In the genomic region with DNA sequence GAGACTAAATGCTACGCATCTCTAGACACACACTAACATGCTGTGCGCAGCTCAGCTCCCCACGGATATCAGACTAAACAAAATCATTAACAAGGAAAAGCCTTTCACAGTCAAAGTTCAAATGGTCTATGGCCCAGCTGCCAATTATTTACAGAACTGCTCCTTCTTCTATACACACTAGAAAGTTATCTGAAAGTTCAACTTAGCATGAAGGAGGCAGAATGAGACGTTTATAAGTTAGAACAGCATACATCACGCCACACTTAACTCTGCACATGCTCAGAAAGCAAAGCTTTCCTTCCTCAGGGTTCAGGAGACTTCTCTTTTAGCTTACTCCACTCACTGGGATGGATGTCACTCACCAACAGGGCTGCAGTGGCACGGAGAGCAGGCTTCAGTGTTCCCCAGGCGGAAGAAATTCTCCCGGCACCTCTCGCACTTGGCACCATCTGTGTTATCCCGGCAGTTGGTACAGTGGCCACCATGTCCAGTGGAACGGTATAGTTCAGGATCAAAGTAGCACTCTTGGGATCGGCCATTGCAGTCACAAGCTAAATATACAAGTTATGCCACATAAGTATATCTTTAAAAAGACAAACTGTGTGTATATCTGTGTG, we compare ENCODE assay signal across 19 mouse cellular contexts.
DNase-seq lines count a peak whose midpoint lies in the region; ATAC-seq and TF ChIP-seq lines count a peak whose summit lies in the region.
"Had no signal": no experiment of that assay in that cellular context is flagged by ENCODE, and none has a peak within 500 bp of the region (broad histone marks: within the 10 kb centered on the region; RNA-seq: fewer than 3 reads in every experiment).

No protein-coding gene starts in this region.

- no peaks in the 10 kb centered on the region; the same call in 1 of the 2 replicates for H3K9me3 ChIP-seq in liver, postnatal 0 days (ENCODE audit: low read length)
- no peaks in the 10 kb centered on the region for H3K9me3 ChIP-seq in intestine, postnatal 0 days (ENCODE audit: control insufficient read depth)
- H3K9me3 ChIP-seq in kidney, postnatal 0 days (replicated peaks; ENCODE audit: low read length): no peaks in the 10 kb centered on the region
- no peaks in the 10 kb centered on the region for H3K9me3 ChIP-seq in stomach, embryonic 15.5 days
- H3K9me3 ChIP-seq in forebrain, postnatal 0 days (ENCODE audit: low read length): 0 out of 2 replicates have a peak, but pooled peaks cover 4% of the 10 kb centered on the region
- H3K9me3 ChIP-seq: embryonic facial prominence, embryonic 15.5 days; hindbrain, embryonic 12.5 days had no signal

- no peak overlapping the region for H3K9ac ChIP-seq in liver, postnatal 0 days (replicated peaks)
- H3K9ac ChIP-seq in intestine, postnatal 0 days (ENCODE audit: low read depth, low read length): no peak overlapping the region
- H3K9ac ChIP-seq in kidney, postnatal 0 days (ENCODE audit: low read depth, low read length): no peak overlapping the region
- H3K9ac ChIP-seq in stomach, embryonic 15.5 days: no peak overlapping the region
- no peak overlapping the region for H3K9ac ChIP-seq in forebrain, postnatal 0 days
- H3K9ac ChIP-seq: embryonic facial prominence, embryonic 15.5 days; hindbrain, embryonic 12.5 days; limb, embryonic 12.5 days had no signal

- 0 out of 2 replicates have a peak overlapping the region, but pooled peaks have one; percentile 39 for H3K27ac ChIP-seq in liver, postnatal 0 days (ENCODE audit: low read depth)
- H3K27ac ChIP-seq in intestine, postnatal 0 days (ENCODE audit: low read depth, low read length): peak overlapping the region; percentile 81
- H3K27ac ChIP-seq in kidney, postnatal 0 days: peak overlapping the region; percentile 38; the same call in 1 of the 2 replicates
- H3K27ac ChIP-seq in stomach, embryonic 15.5 days: peak overlapping the region; percentile 73
- H3K27ac ChIP-seq in forebrain, postnatal 0 days (ENCODE audit: low read depth, low read length): no peak overlapping the region
- H3K27ac ChIP-seq: embryonic facial prominence, embryonic 15.5 days; heart, adult 2 months; hindbrain, embryonic 12.5 days; left cerebral cortex, adult 2 months; limb, embryonic 12.5 days had no signal

- H3K4me3 ChIP-seq in liver, postnatal 0 days (ENCODE audit: low read depth, low read length): no peak overlapping the region
- no peak overlapping the region for H3K4me3 ChIP-seq in intestine, postnatal 0 days (ENCODE audit: low read depth, low read length)
- no peak overlapping the region for H3K4me3 ChIP-seq in kidney, postnatal 0 days (replicated peaks; ENCODE audit: low read depth, low read length)
- no peak overlapping the region for H3K4me3 ChIP-seq in stomach, embryonic 15.5 days (replicated peaks)
- no peak overlapping the region for H3K4me3 ChIP-seq in forebrain, postnatal 0 days (ENCODE audit: low read depth, low read length)
- H3K4me3 ChIP-seq: embryonic facial prominence, embryonic 15.5 days; heart, adult 2 months; hindbrain, embryonic 12.5 days; left cerebral cortex, adult 2 months; limb, embryonic 12.5 days had no signal

- no peak for TF ChIP-seq CTCF in liver, postnatal 0 days (IDR thresholded peaks at IDR 0.05; ENCODE audit: low read depth)
- no peak for TF ChIP-seq CTCF in intestine, postnatal 0 days (IDR thresholded peaks at IDR 0.05; ENCODE audit: low read depth)
- TF ChIP-seq CTCF in kidney, postnatal 0 days (IDR thresholded peaks at IDR 0.05; ENCODE audit: low read depth): no peak
- no peak for TF ChIP-seq CTCF in forebrain, postnatal 0 days (IDR thresholded peaks at IDR 0.05; ENCODE audit: low read depth)

- H3K27me3 ChIP-seq in liver, postnatal 0 days (ENCODE audit: insufficient read depth, low read length): no peaks in the 10 kb centered on the region
- H3K27me3 ChIP-seq in intestine, postnatal 0 days (replicated peaks; ENCODE audit: control insufficient read depth, insufficient read depth, low read length): no peaks in the 10 kb centered on the region
- H3K27me3 ChIP-seq in kidney, postnatal 0 days (ENCODE audit: insufficient read depth, low read length): no peaks in the 10 kb centered on the region
- no peaks in the 10 kb centered on the region for H3K27me3 ChIP-seq in stomach, embryonic 15.5 days (replicated peaks)
- no peaks in the 10 kb centered on the region for H3K27me3 ChIP-seq in forebrain, postnatal 0 days (ENCODE audit: insufficient read depth, low read length)
- H3K27me3 ChIP-seq: embryonic facial prominence, embryonic 15.5 days; hindbrain, embryonic 12.5 days; limb, embryonic 12.5 days; Patski had no signal

- no peak overlapping the region for H3K4me2 ChIP-seq in liver, postnatal 0 days (ENCODE audit: low read depth, low read length)
- H3K4me2 ChIP-seq in intestine, postnatal 0 days (replicated peaks; ENCODE audit: low read depth): peak overlapping the region; percentile 51
- no peak overlapping the region for H3K4me2 ChIP-seq in kidney, postnatal 0 days (ENCODE audit: low read length)
- H3K4me2 ChIP-seq in stomach, embryonic 15.5 days: no peak overlapping the region
- H3K4me2 ChIP-seq in forebrain, postnatal 0 days (ENCODE audit: low read depth): no peak overlapping the region
- H3K4me2 ChIP-seq: embryonic facial prominence, embryonic 15.5 days; hindbrain, embryonic 12.5 days; limb, embryonic 12.5 days had no signal

- peaks cover 9% of the 10 kb centered on the region for H3K4me1 ChIP-seq in liver, postnatal 0 days (ENCODE audit: insufficient read depth)
- peaks cover 5% of the 10 kb centered on the region; the same call in 1 of the 2 replicates for H3K4me1 ChIP-seq in intestine, postnatal 0 days (replicated peaks; ENCODE audit: control insufficient read depth, insufficient read depth, low read length)
- no peaks in the 10 kb centered on the region for H3K4me1 ChIP-seq in kidney, postnatal 0 days (replicated peaks; ENCODE audit: insufficient read depth, low read length)
- H3K4me1 ChIP-seq in stomach, embryonic 15.5 days: peaks cover 5% of the 10 kb centered on the region; the same call in 1 of the 2 replicates
- H3K4me1 ChIP-seq in forebrain, postnatal 0 days (ENCODE audit: insufficient read depth): no peaks in the 10 kb centered on the region
- H3K4me1 ChIP-seq: embryonic facial prominence, embryonic 15.5 days; hindbrain, embryonic 12.5 days; limb, embryonic 12.5 days had no signal

- no peak for DNase-seq in liver, postnatal 0 days
- DNase-seq in liver: no peak
- peak; percentile 38 for DNase-seq in kidney, postnatal 0 days (ENCODE audit: low spot score)
- DNase-seq in forebrain, postnatal 0 days: no peak
- DNase-seq in spleen, postnatal 10 days (ENCODE audit: low spot score in 2 of 2): no peak
- DNase-seq: adrenal gland, postnatal 36 days; B cell, adult 2 months; cerebellum, adult 9-10 months; heart, adult 2 months; thymus, postnatal 4 days had no signal

- peak; percentile 44; the same call in 1 of the 2 replicates for ATAC-seq in liver, postnatal 0 days
- ATAC-seq in intestine, postnatal 0 days: peak; percentile 69
- peak; percentile 78 for ATAC-seq in kidney, postnatal 0 days (replicated peaks; ENCODE audit: low FRiP score, low read depth)
- ATAC-seq in stomach, embryonic 15.5 days (ENCODE audit: insufficient read depth, low FRiP score, low read depth): peak; percentile 44
- no peak for ATAC-seq in megakaryocyte, adult 5-6 weeks (ENCODE audit: poor library complexity, severe bottlenecking)
- no peak for ATAC-seq in forebrain, postnatal 0 days
- ATAC-seq: midbrain, embryonic 16.5 days; Patski had no signal

- peaks cover 23% of the 10 kb centered on the region for H3K36me3 ChIP-seq in liver, postnatal 0 days (replicated peaks; ENCODE audit: insufficient read depth, low read length)
- H3K36me3 ChIP-seq in intestine, postnatal 0 days (ENCODE audit: control insufficient read depth, insufficient read depth): peaks cover 38% of the 10 kb centered on the region
- H3K36me3 ChIP-seq in kidney, postnatal 0 days (ENCODE audit: insufficient read depth, low read length): peaks cover 56% of the 10 kb centered on the region
- peaks cover 28% of the 10 kb centered on the region for H3K36me3 ChIP-seq in stomach, embryonic 15.5 days
- peaks cover 43% of the 10 kb centered on the region for H3K36me3 ChIP-seq in forebrain, postnatal 0 days (ENCODE audit: insufficient read depth)

- TF ChIP-seq EP300 in liver, postnatal 0 days (IDR thresholded peaks at IDR 0.05; ENCODE audit: low read depth): no peak

- 77% methylated on average over 12 of the region's 12 CpGs for WGBS in liver, postnatal 0 days (ENCODE audit: insufficient replicate concordance)
- WGBS in intestine, postnatal 0 days: 42% methylated on average over 12 of the region's 12 CpGs
- WGBS in kidney, postnatal 0 days: 79% methylated on average over 12 of the region's 12 CpGs
- WGBS in stomach, embryonic 15.5 days: 68% methylated on average over 12 of the region's 12 CpGs
- 88% methylated on average over 12 of the region's 12 CpGs for WGBS in forebrain, postnatal 0 days

Comparison
In these comparisons a context has a peak if more than half of its experiments do, and no peak if none do; other contexts are left out.
1. ATAC-seq: peak in liver, postnatal 0 days (single experiment), intestine, postnatal 0 days (single experiment), kidney, postnatal 0 days (single experiment) and stomach, embryonic 15.5 days (single experiment); none in megakaryocyte, adult 5-6 weeks (single experiment) and forebrain, postnatal 0 days (single experiment).